Mouse (Mus musculus) testis, adult 2 months (tissue): ENCODE data around the gene E030018B13Rik.

Experiments
- CTCF ChIP-seq: fragments of 200-500 bp; IDR thresholded peaks from 2 replicates; pipeline ENCODE4 v1.5.1; 2012; ENCODE audit warnings: low read depth, mild to moderate bottlenecking, inconsistent platforms, low read length, moderate library complexity; ENCODE audit not compliant: control insufficient read depth, insufficient read depth, insufficient replicate concordance
- POLR2A ChIP-seq: fragments of 200-500 bp; IDR thresholded peaks from 2 replicates; pipeline ENCODE4 v1.6.1; 2012; ENCODE audit warnings: low read depth, mild to moderate bottlenecking, inconsistent platforms, low read length, moderate library complexity; ENCODE audit not compliant: control insufficient read depth

DNA sequence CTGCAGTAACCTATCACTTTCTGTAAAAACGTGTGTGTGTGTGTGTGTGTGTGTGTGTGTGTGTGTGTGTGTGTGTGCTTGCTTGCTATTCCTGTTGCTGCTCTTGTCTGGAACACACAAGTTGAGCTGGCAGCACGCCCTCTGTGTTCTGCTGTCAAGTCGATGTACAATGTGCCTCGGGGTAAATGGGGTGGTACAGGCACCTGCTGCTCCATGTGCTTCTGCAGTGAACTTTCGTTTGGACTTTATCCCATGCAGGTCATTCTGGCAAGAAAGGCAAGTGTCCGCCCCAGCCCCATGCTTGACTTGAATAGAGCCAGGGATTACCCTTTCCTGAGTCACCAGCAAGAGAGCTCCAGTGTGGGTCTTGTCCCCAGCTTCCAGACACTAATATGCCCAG, 1.0 kb downstream of the E030018B13Rik start:
- TF ChIP-seq POLR2A (no peak), CTCF (no peak)
